Mouse (Mus musculus) cerebellum, adult 2 months (tissue): ENCODE results near the gene Cyp11a1.
A peak's percentile ranks its signal among the peaks of the same experiment; 100 is the strongest.

Source experiments
- CTCF ChIP-seq: fragments of 200-500 bp; IDR thresholded peaks from 2 replicates; pipeline ENCODE4 v1.5.1; 2011; ENCODE audit warnings: low read depth, mild to moderate bottlenecking, control low read depth, low read length, moderate library complexity, borderline replicate concordance; ENCODE audit not compliant: insufficient read depth
- POLR2A ChIP-seq: fragments of 200-500 bp; IDR thresholded peaks from 2 replicates; pipeline ENCODE4 v1.6.1; 2011; ENCODE audit warnings: low read length, control low read depth, borderline replicate concordance; ENCODE audit not compliant: insufficient read depth

GRCm38 (mm10) chr9:58051937-58052336 is 45.7 kb downstream of the Cyp11a1 start:
- TF ChIP-seq CTCF = 0 out of 2 replicates have a peak, but pooled peaks have one; percentile 5
- no peak for TF ChIP-seq POLR2A
